Mouse (Mus musculus) hindbrain, postnatal 0 days (tissue): Measurements from ENCODE around the gene Gm10778. TPM values are rescaled to one million over a fixed set of nuclear protein-coding genes. Genes with fewer than 3 reads are reported as not detected.

Experiments used
- ATAC-seq: fragments of 200-750 bp; cut with Nextera tagmentation; 2 replicates; pipeline ENCODE4 v1.8.0; 2017; ENCODE audit warnings: mild to moderate bottlenecking, moderate TSS enrichment, moderate library complexity
- DNase-seq: peaks from one replicate; pipeline ENCODE4 v3.0.0-alpha.2; 2015; ENCODE audit warnings: low spot score
- H3K27ac ChIP-seq: fragments of 300-500 bp; sonication (generic); 2 replicates; pipeline ENCODE4 v1.5.1; 2014; ENCODE audit warnings: mild to moderate bottlenecking
- H3K27me3 ChIP-seq: fragments of 300-500 bp; sonication (generic); 2 replicates; pipeline ENCODE4 v1.6.1; 2014; ENCODE audit warnings: low read length, mixed read lengths; ENCODE audit not compliant: insufficient read depth
- H3K36me3 ChIP-seq: fragments of 300-500 bp; sonication (generic); 2 replicates; pipeline ENCODE4 v1.6.1; 2014; ENCODE audit warnings: low read length, mixed read lengths; ENCODE audit not compliant: insufficient read depth
- H3K4me1 ChIP-seq: fragments of 300-500 bp; sonication (generic); 2 replicates; pipeline ENCODE4 v1.6.1; 2014; ENCODE audit warnings: antibody characterized with exemption, low read length, mixed read lengths; ENCODE audit not compliant: insufficient read depth
- H3K4me2 ChIP-seq: fragments of 300-500 bp; sonication (generic); 2 replicates; pipeline ENCODE4 v1.6.1; 2014; ENCODE audit warnings: low read depth, mild to moderate bottlenecking, low read length, moderate library complexity, mixed read lengths
- H3K4me3 ChIP-seq: fragments of 300-500 bp; sonication (generic); 2 replicates; pipeline ENCODE4 v1.5.1; 2014; ENCODE audit warnings: low read length
- H3K9ac ChIP-seq: fragments of 300-500 bp; sonication (generic); replicated peaks from 2 replicates; pipeline ENCODE4 v1.6.1; 2014; ENCODE audit warnings: mild to moderate bottlenecking, low read length, moderate library complexity, mixed read lengths
- H3K9me3 ChIP-seq: fragments of 300-500 bp; sonication (generic); 2 replicates; pipeline ENCODE4 v1.6.1; 2016; ENCODE audit warnings: low read length, mixed read lengths
- CTCF ChIP-seq: IDR thresholded peaks from 2 replicates; pipeline ENCODE4 v1.5.1; 2016; ENCODE audit warnings: antibody characterized with exemption, control low read depth, low read depth
- WGBS: fragments of 180-500 bp; shearing (Covaris S2); extraction: QIAGEN DNeasy Blood & Tissue Kit; methylation state at CpG from one replicate; pipeline ENCODE4 v1.1.7; 2014; 5-methylcytosine and 5-hydroxymethylcytosine counted together
- polyA plus RNA-seq: library from polyadenylated mRNA; unstranded; fragments of >200 nt; fragmentation: Nextera tagmentation; extraction: Ambion mirVana; gene quantifications from 2 replicates; pipeline ENCODE4 v1.2.1, GENCODE M21; 2015
- total RNA-seq: library from RNA; depleted of rRNA; stranded (reverse); fragments of >200 nt; gene quantifications from 2 replicates; pipeline ENCODE4 v1.2.3, GENCODE M21; 2014

Gm10778 gene
- total and polyA plus RNA-seq, 2 experiments from 2014 or later: 2.7 to 3.0 TPM

DNA sequence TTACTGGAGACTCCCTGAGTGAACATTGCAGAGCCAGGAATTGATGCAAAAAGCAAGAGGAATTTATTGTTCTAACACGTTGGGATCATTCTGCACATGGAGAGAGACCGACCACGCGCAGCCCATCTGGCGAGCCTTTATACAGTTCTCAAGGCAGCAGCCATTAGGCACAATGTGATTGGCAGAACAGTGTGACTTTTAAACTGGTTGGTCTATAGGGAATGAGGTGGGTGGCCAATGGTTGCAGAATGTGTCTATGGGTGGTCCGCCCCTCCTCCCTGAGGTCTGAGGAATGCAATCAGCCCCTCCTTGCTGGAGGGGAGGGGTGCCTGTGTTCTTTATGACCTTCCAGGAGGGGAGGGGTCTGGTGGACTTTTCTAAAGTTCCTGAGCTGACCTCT lies 33.4 kb upstream of the Gm10778 start:
- ATAC-seq: no peak
- Histone ChIP-seq H3K4me2 (no peak overlapping the region), H3K27ac (no peak overlapping the region), H3K9ac (no peak overlapping the region), H3K9me3 (no peaks in the 10 kb centered on the region), H3K4me3 (no peak overlapping the region), H3K36me3 (no peaks in the 10 kb centered on the region), H3K4me1 (no peaks in the 10 kb centered on the region), H3K27me3 (no peaks in the 10 kb centered on the region)
- DNase-seq: no peak
- WGBS: 59% methylated on average over 6 of the region's 6 CpGs
- no peak for TF ChIP-seq CTCF

DNA sequence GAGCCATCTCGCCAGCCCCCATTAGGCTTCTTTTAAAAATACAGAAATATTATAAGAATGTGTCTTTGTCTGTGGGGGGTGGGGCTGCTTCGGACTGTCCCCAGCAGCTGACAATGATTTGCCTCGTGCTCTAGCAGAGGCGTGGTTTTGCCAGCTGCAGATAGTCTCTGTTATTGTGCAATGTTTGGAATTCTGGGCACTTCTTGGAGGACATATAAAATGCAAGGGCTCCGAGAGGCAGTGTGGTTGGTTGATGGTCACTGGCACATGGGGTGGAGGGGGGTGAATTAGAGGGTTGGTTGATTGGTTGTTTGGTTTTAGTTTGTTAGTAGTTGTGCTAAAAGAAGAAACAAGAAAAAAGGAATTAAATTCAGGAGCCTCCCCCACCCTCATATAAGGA lies 28.9 kb upstream of the Gm10778 start:
- H3K4me1 ChIP-seq: no peaks in the 10 kb centered on the region
- TF ChIP-seq CTCF: no peak
- H3K9me3 ChIP-seq: no peaks in the 10 kb centered on the region
- no peak for DNase-seq
- ATAC-seq: no peak
- no peak overlapping the region for H3K9ac ChIP-seq
- no peaks in the 10 kb centered on the region for H3K27me3 ChIP-seq
- H3K36me3 ChIP-seq: peaks cover 13% of the 10 kb centered on the region
- H3K4me2 ChIP-seq: no peak overlapping the region
- no peak overlapping the region for H3K4me3 ChIP-seq
- no peak overlapping the region for H3K27ac ChIP-seq
- WGBS: 87% methylated on average over 5 of the region's 5 CpGs

DNA sequence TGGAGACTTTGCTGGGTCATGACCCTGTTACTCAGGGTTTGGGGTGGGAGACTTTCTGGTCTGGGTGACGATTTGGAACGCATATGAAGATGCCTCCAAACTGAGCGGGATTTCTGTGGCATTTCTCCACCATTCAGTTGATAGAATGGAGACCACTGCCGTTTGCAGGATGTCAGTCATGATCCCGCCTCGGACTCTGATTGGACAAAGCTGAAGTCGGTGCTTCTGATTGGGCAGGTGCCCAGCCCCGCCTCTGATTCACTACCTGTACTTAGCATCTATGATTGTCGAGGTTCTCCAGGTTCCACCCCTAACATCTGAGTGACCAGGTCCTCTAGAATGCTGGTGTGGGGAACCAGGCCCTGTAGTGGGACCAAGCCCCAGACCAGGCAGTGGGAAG lies 28.1 kb upstream of the Gm10778 start:
- TF ChIP-seq CTCF: no peak
- no peak overlapping the region for H3K4me2 ChIP-seq
- H3K36me3 ChIP-seq: peaks cover 21% of the 10 kb centered on the region
- no peak overlapping the region for H3K4me3 ChIP-seq
- peak; percentile 46 for DNase-seq
- no peak overlapping the region for H3K9ac ChIP-seq
- H3K9me3 ChIP-seq: no peaks in the 10 kb centered on the region
- WGBS: 60% methylated on average over 9 of the region's 9 CpGs
- no peak for ATAC-seq
- no peaks in the 10 kb centered on the region for H3K27me3 ChIP-seq
- no peak overlapping the region for H3K27ac ChIP-seq
- no peaks in the 10 kb centered on the region for H3K4me1 ChIP-seq

GRCm38 (mm10) chr10:81623441-81623840 lies 25.4 kb upstream of the Gm10778 start:
- Histone ChIP-seq H3K4me1 (peaks cover 11% of the 10 kb centered on the region), H3K9me3 (no peaks in the 10 kb centered on the region), H3K4me2 (no peak overlapping the region), H3K9ac (no peak overlapping the region), H3K27ac (no peak overlapping the region), H3K36me3 (peaks cover 21% of the 10 kb centered on the region), H3K4me3 (no peak overlapping the region), H3K27me3 (no peaks in the 10 kb centered on the region)
- 69% methylated on average over 8 of the region's 8 CpGs for WGBS
- DNase-seq: no peak
- TF ChIP-seq CTCF: no peak
- no peak for ATAC-seq

DNA sequence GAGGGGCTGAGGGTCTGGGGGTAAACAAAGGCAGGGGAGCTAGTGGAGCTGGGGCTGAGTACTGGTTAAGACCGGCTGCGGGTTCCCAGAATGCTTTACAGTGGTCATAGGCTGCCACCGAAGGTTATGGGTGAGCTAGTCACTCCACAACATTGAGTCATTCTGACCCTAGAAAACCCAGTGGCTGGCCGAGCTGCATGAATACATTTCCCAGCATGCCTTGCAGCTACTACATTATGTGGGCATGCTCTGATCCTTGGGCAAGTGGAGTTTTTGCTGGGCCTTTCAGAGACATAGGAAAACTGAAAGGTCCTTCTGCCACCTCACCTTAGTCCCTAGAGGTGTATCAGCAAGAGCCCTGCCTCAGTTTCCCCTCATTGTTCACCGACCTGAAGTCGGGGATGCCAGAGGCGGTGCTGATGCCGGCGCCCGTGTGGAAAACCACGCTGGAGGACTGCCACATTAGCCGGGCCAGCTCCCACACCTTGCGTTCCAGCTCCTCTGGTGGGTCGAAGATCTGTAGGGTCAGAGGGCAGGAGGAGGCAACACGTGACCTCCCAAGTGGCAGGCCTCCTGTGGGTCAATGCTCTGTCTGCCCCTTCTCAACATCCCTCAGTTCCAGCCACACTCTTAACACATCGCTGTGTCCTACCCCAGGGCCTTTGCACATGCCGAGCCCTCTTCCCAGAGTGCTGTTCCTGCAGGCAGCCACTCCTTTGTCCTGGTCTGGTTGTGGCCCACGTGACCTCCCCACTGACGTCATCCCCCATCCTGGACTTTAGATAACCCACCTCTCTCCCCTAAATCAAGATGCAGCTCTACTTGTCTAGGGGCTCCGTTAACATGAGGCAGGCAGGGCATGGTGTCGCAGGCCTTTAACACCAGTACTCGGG lies 22.5 kb upstream of the Gm10778 start:
- Histone ChIP-seq H3K4me3 (peak overlapping the region; percentile 74), H3K27me3 (0 out of 2 replicates have a peak, but pooled peaks cover 3% of the 10 kb centered on the region), H3K9ac (peak overlapping the region; percentile 86), H3K4me2 (peak overlapping the region; percentile 94), H3K36me3 (peaks cover 21% of the 10 kb centered on the region), H3K27ac (peak overlapping the region; percentile 84), H3K9me3 (no peaks in the 10 kb centered on the region), H3K4me1 (peaks cover 11% of the 10 kb centered on the region)
- TF ChIP-seq CTCF: no peak
- ATAC-seq (no peak), DNase-seq (no peak)
- 93% methylated on average over 22 of the region's 22 CpGs for WGBS

DNA sequence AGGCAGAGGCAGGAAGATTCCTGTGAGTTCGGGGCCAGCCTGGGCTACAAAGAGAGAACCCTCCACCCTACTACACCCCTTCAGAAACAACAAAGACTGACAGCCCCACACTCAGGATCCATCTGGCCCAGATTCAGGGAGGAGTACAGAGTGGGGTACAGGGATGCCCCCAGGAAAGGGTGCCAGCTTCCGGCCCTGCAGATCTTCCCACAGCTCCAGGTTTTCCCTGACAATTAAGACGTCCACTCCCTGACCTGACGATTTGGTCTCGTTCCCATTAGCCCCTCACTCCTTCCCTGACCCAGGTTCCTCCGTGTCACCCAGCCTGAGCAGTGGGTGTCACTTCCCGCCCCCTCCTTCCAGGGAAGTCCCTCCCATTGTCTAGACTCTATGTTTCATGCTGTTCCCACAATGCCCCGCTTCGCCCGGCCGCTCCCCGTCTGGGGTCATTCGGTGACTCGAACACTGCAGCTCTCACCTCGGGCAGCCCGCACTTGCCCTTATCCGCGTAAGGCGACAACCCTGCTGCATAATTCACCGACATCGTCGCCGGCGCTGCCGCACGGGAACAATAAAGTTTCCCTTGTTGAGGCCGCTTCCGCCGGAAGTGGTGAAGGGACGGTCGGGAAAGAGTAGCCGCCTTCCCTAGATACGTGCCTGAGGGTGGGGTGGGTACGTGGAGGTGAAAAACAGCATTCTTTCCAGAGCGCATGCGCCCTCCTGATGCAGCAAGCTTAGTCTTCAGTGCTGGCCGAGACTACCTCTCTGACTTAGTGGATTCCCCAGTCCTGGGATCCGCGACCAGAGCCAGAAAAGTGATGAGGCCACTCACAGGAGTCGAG lies 21.6 kb upstream of the Gm10778 start, which contains the start of gene Sirt6:
Gene Sirt6, minus strand, starts transcription at position 804 of the 842 bp plus-strand sequence.
- peaks cover 17% of the 10 kb centered on the region for H3K36me3 ChIP-seq
- H3K4me3 ChIP-seq: peak within 1 kb of the TSS; percentile 74
- H3K27ac ChIP-seq: peak within 1 kb of the TSS; percentile 84
- no peaks in the 10 kb centered on the region for H3K9me3 ChIP-seq
- ATAC-seq (peak; percentile 87), DNase-seq (peak; percentile 97)
- peaks cover 11% of the 10 kb centered on the region for H3K4me1 ChIP-seq
- TF ChIP-seq CTCF: peak; percentile 5; the same call in 1 of the 2 replicates
- H3K27me3 ChIP-seq: 0 out of 2 replicates have a peak, but pooled peaks cover 3% of the 10 kb centered on the region
- H3K4me2 ChIP-seq: peak within 1 kb of the TSS; percentile 94
- 5% methylated on average over 40 of the region's 40 CpGs for whole genome bisulfite sequencing
- peak within 1 kb of the TSS; percentile 86 for H3K9ac ChIP-seq
